Mouse (Mus musculus) heart, postnatal 0 days (tissue): ENCODE measurements around the gene Il25.

Experiments used
- CTCF ChIP-seq: IDR thresholded peaks from 2 replicates; pipeline ENCODE4 v1.5.1; 2016; ENCODE audit warnings: antibody characterized with exemption, control low read depth, low read depth
- EP300 ChIP-seq: IDR thresholded peaks from 2 replicates; pipeline ENCODE4 v1.6.1; 2016; ENCODE audit warnings: antibody characterized with exemption, low read depth

GRCm38 (mm10) chr14:54892200-54892599, 40.3 kb upstream of the Il25 start, which contains the start of gene Pabpn1:
- TF ChIP-seq CTCF (no peak), EP300 (no peak)
